Comparison of ENCODE assay signal across 16 mouse cellular contexts in genomic region chr5:30356647-30357046, GRCm38 (mm10).
"Had no signal": no experiment of that assay in that cellular context is flagged by ENCODE, and none has a peak within 500 bp of the region (broad histone marks: within the 10 kb centered on the region; RNA-seq: fewer than 3 reads in every experiment).

No protein-coding gene starts in this region.

- H3K9ac ChIP-seq: neural tube, embryonic 12.5 days; neural tube, embryonic 13.5 days; neural tube, embryonic 15.5 days; stomach, embryonic 15.5 days had no signal

- DNase-seq: retina, postnatal 1 day; right cerebral cortex, adult 18-20 months; right cerebral cortex, postnatal 14 days; right cerebral cortex, postnatal 25 days; right cerebral cortex, postnatal 4 days; spleen, adult 18-20 months; thymus, adult 18-20 months; thymus, adult 2 months; thymus, postnatal 14 days; thymus, postnatal 25 days; thymus, postnatal 36 days; thymus, postnatal 4 days had no signal

- H3K4me2 ChIP-seq: neural tube, embryonic 12.5 days; neural tube, embryonic 13.5 days; neural tube, embryonic 15.5 days; stomach, embryonic 15.5 days had no signal

- H3K9me3 ChIP-seq: neural tube, embryonic 12.5 days; neural tube, embryonic 13.5 days; neural tube, embryonic 15.5 days; stomach, embryonic 15.5 days had no signal

- H3K4me3 ChIP-seq: neural tube, embryonic 12.5 days; neural tube, embryonic 13.5 days; neural tube, embryonic 15.5 days; stomach, embryonic 15.5 days had no signal

- H3K36me3 ChIP-seq: neural tube, embryonic 12.5 days; neural tube, embryonic 13.5 days; neural tube, embryonic 15.5 days; stomach, embryonic 15.5 days had no signal

- H3K27ac ChIP-seq: neural tube, embryonic 12.5 days; neural tube, embryonic 13.5 days; neural tube, embryonic 15.5 days; stomach, embryonic 15.5 days had no signal

- H3K27me3 ChIP-seq: neural tube, embryonic 12.5 days; neural tube, embryonic 13.5 days; neural tube, embryonic 15.5 days; stomach, embryonic 15.5 days had no signal

- H3K4me1 ChIP-seq: neural tube, embryonic 12.5 days; neural tube, embryonic 13.5 days; neural tube, embryonic 15.5 days; stomach, embryonic 15.5 days had no signal
